Mouse (Mus musculus) forebrain, embryonic 13.5 days (tissue): ENCODE measurements around the gene Tbk1. TPM values are rescaled to one million over a fixed set of nuclear protein-coding genes. Genes with fewer than 3 reads are reported as not detected.
A peak's percentile ranks its signal among the peaks of the same experiment; 100 is the strongest.

Experiments used
- ATAC-seq: fragments of 200-750 bp; cut with Nextera tagmentation; 2 replicates; pipeline ENCODE4 v1.8.0; 2017
- H3K27ac ChIP-seq: fragments of 300-500 bp; sonication (generic); 2 replicates; pipeline ENCODE4 v1.5.1; 2015; ENCODE audit warnings: inconsistent platforms, mild to moderate bottlenecking, moderate library complexity
- H3K27me3 ChIP-seq: fragments of 300-500 bp; sonication (generic); 2 replicates; pipeline ENCODE4 v1.6.1; 2015; ENCODE audit warnings: mild to moderate bottlenecking, inconsistent platforms
- H3K36me3 ChIP-seq: fragments of 300-500 bp; sonication (generic); 2 replicates; pipeline ENCODE4 v1.6.1; 2015; ENCODE audit warnings: mild to moderate bottlenecking, inconsistent platforms; ENCODE audit not compliant: poor library complexity, severe bottlenecking
- H3K4me1 ChIP-seq: fragments of 300-500 bp; sonication (generic); 2 replicates; pipeline ENCODE4 v1.6.1; 2015; ENCODE audit warnings: inconsistent platforms
- H3K4me2 ChIP-seq: fragments of 300-500 bp; sonication (generic); 2 replicates; pipeline ENCODE4 v1.6.1; 2015; ENCODE audit warnings: inconsistent platforms, mild to moderate bottlenecking, moderate library complexity
- H3K4me3 ChIP-seq: fragments of 300-500 bp; sonication (generic); 2 replicates; pipeline ENCODE4 v1.5.1; 2015; ENCODE audit warnings: mild to moderate bottlenecking, inconsistent platforms
- H3K9ac ChIP-seq: fragments of 300-500 bp; sonication (generic); 2 replicates; pipeline ENCODE4 v1.6.1; 2015; ENCODE audit warnings: mild to moderate bottlenecking, inconsistent platforms
- H3K9me3 ChIP-seq: fragments of 300-500 bp; sonication (generic); replicated peaks from 2 replicates; pipeline ENCODE4 v1.6.1; 2016; ENCODE audit warnings: inconsistent platforms
- WGBS: fragments of 180-500 bp; shearing (Covaris S2); methylation state at CpG from one replicate; pipeline ENCODE4 v1.1.7; 2015; 5-methylcytosine and 5-hydroxymethylcytosine counted together
- polyA plus RNA-seq: library from polyadenylated mRNA; unstranded; fragments of >200 nt; fragmentation: Nextera tagmentation; extraction: Ambion mirVana; gene quantifications from 2 replicates; pipeline ENCODE4 v1.2.1, GENCODE M21; 2015

Tbk1 gene
- polyA plus RNA-seq, 1 experiment from 2014 or later, result 31.7 TPM

GRCm38 (mm10) chr10:121615146-121615870 is 28.7 kb upstream of the Tbk1 start:
- ATAC-seq, result no peak
- Histone ChIP-seq H3K27ac (no peak overlapping the region), H3K36me3 (peaks cover 84% of the 10 kb centered on the region), H3K27me3 (no peaks in the 10 kb centered on the region), H3K9me3 (no peaks in the 10 kb centered on the region), H3K4me3 (no peak overlapping the region), H3K4me2 (no peak overlapping the region), H3K4me1 (no peaks in the 10 kb centered on the region), H3K9ac (no peak overlapping the region)
- WGBS, result 95% methylated on average over 13 of the region's 13 CpGs

- H3K27ac ChIP-seq, result no peak overlapping the region
- H3K4me3 ChIP-seq, result no peak overlapping the region
- 95% methylated on average over 13 of the region's 13 CpGs for whole genome bisulfite sequencing
- peaks cover 85% of the 10 kb centered on the region for H3K36me3 ChIP-seq
- ATAC-seq, result no peak
- H3K4me2 ChIP-seq, result no peak overlapping the region
- 0 out of 2 replicates have a peak, but pooled peaks cover 3% of the 10 kb centered on the region for H3K9me3 ChIP-seq
- no peaks in the 10 kb centered on the region for H3K27me3 ChIP-seq
- H3K9ac ChIP-seq, result no peak overlapping the region
- H3K4me1 ChIP-seq, result no peaks in the 10 kb centered on the region
These were observed 27.0 kb upstream of the Tbk1 start for GRCm38 (mm10) chr10:121613570-121613969.

GRCm38 (mm10) chr10:121612448-121612847 is 25.9 kb upstream of the Tbk1 start:
- Histone ChIP-seq H3K27ac (no peak overlapping the region), H3K27me3 (no peaks in the 10 kb centered on the region), H3K4me2 (no peak overlapping the region), H3K36me3 (peaks cover 84% of the 10 kb centered on the region), H3K4me1 (no peaks in the 10 kb centered on the region), H3K9me3 (0 out of 2 replicates have a peak, but pooled peaks cover 3% of the 10 kb centered on the region), H3K9ac (no peak overlapping the region), H3K4me3 (no peak overlapping the region)
- WGBS, result 92% methylated on average over 6 of the region's 6 CpGs
- ATAC-seq, result no peak

- H3K36me3 ChIP-seq, result peaks cover 84% of the 10 kb centered on the region
- H3K27me3 ChIP-seq, result no peaks in the 10 kb centered on the region
- 59% methylated on average over 10 of the region's 10 CpGs for WGBS
These were observed 25.0 kb upstream of the Tbk1 start for GRCm38 (mm10) chr10:121611587-121611986.

GRCm38 (mm10) chr10:121608177-121608576 is 21.6 kb upstream of the Tbk1 start:
- 0 out of 2 replicates have a peak, but pooled peaks cover 3% of the 10 kb centered on the region for H3K9me3 ChIP-seq
- 93% methylated on average over 10 of the region's 10 CpGs for whole genome bisulfite sequencing
- peaks cover 89% of the 10 kb centered on the region for H3K36me3 ChIP-seq
- H3K27me3 ChIP-seq, result no peaks in the 10 kb centered on the region
- H3K4me1 ChIP-seq, result no peaks in the 10 kb centered on the region
- no peak for ATAC-seq
- no peak overlapping the region for H3K9ac ChIP-seq
- no peak overlapping the region for H3K27ac ChIP-seq
- H3K4me3 ChIP-seq, result no peak overlapping the region
- no peak overlapping the region for H3K4me2 ChIP-seq

More at GRCm38 (mm10) chr10:121611587-121611986, 25.0 kb upstream of the Tbk1 start:
- Histone ChIP-seq H3K9ac (no peak overlapping the region), H3K4me2 (no peak overlapping the region), H3K4me1 (no peaks in the 10 kb centered on the region), H3K9me3 (0 out of 2 replicates have a peak, but pooled peaks cover 3% of the 10 kb centered on the region), H3K4me3 (no peak overlapping the region), H3K27ac (no peak overlapping the region)
- no peak for ATAC-seq

GRCm38 (mm10) chr10:121604632-121605344 is 18.2 kb upstream of the Tbk1 start:
- Histone ChIP-seq H3K9me3 (0 out of 2 replicates have a peak, but pooled peaks cover 3% of the 10 kb centered on the region), H3K36me3 (peaks cover 93% of the 10 kb centered on the region)
- 96% methylated on average over 13 of the region's 13 CpGs for WGBS

GRCm38 (mm10) chr10:121603556-121603955 is 17.0 kb upstream of the Tbk1 start:
- Histone ChIP-seq H3K4me3 (no peak overlapping the region), H3K4me1 (no peaks in the 10 kb centered on the region), H3K9ac (no peak overlapping the region), H3K36me3 (peaks cover 97% of the 10 kb centered on the region), H3K4me2 (no peak overlapping the region), H3K27me3 (no peaks in the 10 kb centered on the region), H3K9me3 (no peaks in the 10 kb centered on the region), H3K27ac (no peak overlapping the region)
- WGBS, result 91% methylated on average over 4 of the region's 4 CpGs
- ATAC-seq, result no peak

More at GRCm38 (mm10) chr10:121604632-121605344, 18.2 kb upstream of the Tbk1 start:
- H3K4me1 ChIP-seq, result no peaks in the 10 kb centered on the region
- H3K27me3 ChIP-seq, result no peaks in the 10 kb centered on the region
- H3K9ac ChIP-seq, result no peak overlapping the region
- H3K4me3 ChIP-seq, result no peak overlapping the region
- no peak overlapping the region for H3K27ac ChIP-seq
- no peak for ATAC-seq
- H3K4me2 ChIP-seq, result no peak overlapping the region

GRCm38 (mm10) chr10:121601272-121601671 is 14.7 kb upstream of the Tbk1 start:
- no peak overlapping the region for H3K27ac ChIP-seq
- no peak overlapping the region for H3K9ac ChIP-seq
- ATAC-seq, result no peak
- no peak overlapping the region for H3K4me3 ChIP-seq
- no peak overlapping the region for H3K4me2 ChIP-seq
- no peaks in the 10 kb centered on the region for H3K27me3 ChIP-seq
- H3K9me3 ChIP-seq, result no peaks in the 10 kb centered on the region
- peaks cover 97% of the 10 kb centered on the region for H3K36me3 ChIP-seq
- no peaks in the 10 kb centered on the region for H3K4me1 ChIP-seq
- WGBS, result 89% methylated on average over 6 of the region's 6 CpGs

GRCm38 (mm10) chr10:121596580-121596979 is 10.0 kb upstream of the Tbk1 start:
- H3K27ac ChIP-seq, result no peak overlapping the region
- no peak overlapping the region for H3K4me3 ChIP-seq
- no peaks in the 10 kb centered on the region for H3K4me1 ChIP-seq
- no peak for ATAC-seq
- no peak overlapping the region for H3K9ac ChIP-seq
- H3K27me3 ChIP-seq, result no peaks in the 10 kb centered on the region
- no peak overlapping the region for H3K4me2 ChIP-seq
- WGBS, result 91% methylated on average over 9 of the region's 9 CpGs
- no peaks in the 10 kb centered on the region for H3K9me3 ChIP-seq
- peaks cover 88% of the 10 kb centered on the region for H3K36me3 ChIP-seq

GRCm38 (mm10) chr10:121591106-121591505 is 4.5 kb upstream of the Tbk1 start:
- H3K27me3 ChIP-seq, result no peaks in the 10 kb centered on the region
- no peak overlapping the region for H3K4me2 ChIP-seq
- ATAC-seq, result no peak
- H3K4me3 ChIP-seq, result no peak overlapping the region
- no peaks in the 10 kb centered on the region for H3K4me1 ChIP-seq
- 92% methylated on average over 14 of the region's 14 CpGs for WGBS
- H3K27ac ChIP-seq, result no peak overlapping the region
- no peaks in the 10 kb centered on the region for H3K9me3 ChIP-seq
- no peak overlapping the region for H3K9ac ChIP-seq
- peaks cover 49% of the 10 kb centered on the region for H3K36me3 ChIP-seq

- peak overlapping the region; percentile 88 for H3K4me3 ChIP-seq
- 71% methylated on average over 6 of the region's 6 CpGs for WGBS
- H3K4me2 ChIP-seq, result peak overlapping the region; percentile 83
- H3K36me3 ChIP-seq, result peaks cover 37% of the 10 kb centered on the region
- no peak overlapping the region for H3K27ac ChIP-seq
- peaks cover 14% of the 10 kb centered on the region for H3K4me1 ChIP-seq
- no peaks in the 10 kb centered on the region for H3K9me3 ChIP-seq
- no peak for ATAC-seq
- peak overlapping the region; percentile 93; the same call in 1 of the 2 replicates for H3K9ac ChIP-seq
- no peaks in the 10 kb centered on the region for H3K27me3 ChIP-seq
These were observed 819 bp upstream of the Tbk1 start for GRCm38 (mm10) chr10:121587371-121587840.
